Mouse (Mus musculus) neural tube, embryonic 11.5 days (tissue): ENCODE measurements at regions not wholly inside any gene's neighbourhood (a gene's known extent, or its start where the extent isn't known, plus 50 kb on each side); places are given as distances from the start of the nearest gene placed in this dataset.

ENCODE experiments used
- ATAC-seq: fragments of 200-750 bp; cut with Nextera tagmentation; 2 replicates; pipeline ENCODE4 v1.8.0; 2017; ENCODE audit warnings: moderate number of reproducible peaks, mild to moderate bottlenecking, moderate TSS enrichment, moderate library complexity; ENCODE audit not compliant: insufficient read depth, low FRiP score, low TSS enrichment
- DNase-seq: peaks from one replicate; pipeline ENCODE4 v3.0.0-alpha.2; 2015; ENCODE audit warnings: low spot score
- H3K27ac ChIP-seq: fragments of 300-500 bp; sonication (generic); 2 replicates; pipeline ENCODE4 v1.5.1; 2014; ENCODE audit warnings: low read depth, mild to moderate bottlenecking, low read length
- H3K27me3 ChIP-seq: fragments of 300-500 bp; sonication (generic); 2 replicates; pipeline ENCODE4 v1.6.1; 2014; ENCODE audit warnings: mild to moderate bottlenecking, low read length, mixed read lengths; ENCODE audit not compliant: control insufficient read depth, insufficient read depth
- H3K36me3 ChIP-seq: fragments of 300-500 bp; sonication (generic); 2 replicates; pipeline ENCODE4 v1.6.1; 2014; ENCODE audit warnings: mild to moderate bottlenecking, low read length, moderate library complexity, mixed read lengths; ENCODE audit not compliant: control insufficient read depth, insufficient read depth
- H3K4me1 ChIP-seq: fragments of 300-500 bp; sonication (generic); 2 replicates; pipeline ENCODE4 v1.6.1; 2014; ENCODE audit warnings: low read length, mixed read lengths; ENCODE audit not compliant: control insufficient read depth, insufficient read depth
- H3K4me2 ChIP-seq: fragments of 300-500 bp; sonication (generic); 2 replicates; pipeline ENCODE4 v1.6.1; 2014; ENCODE audit warnings: low read depth, mild to moderate bottlenecking, moderate library complexity
- H3K4me3 ChIP-seq: fragments of 300-500 bp; sonication (generic); 2 replicates; pipeline ENCODE4 v1.5.1; 2014; ENCODE audit warnings: low read depth, low read length
- H3K9ac ChIP-seq: fragments of 300-500 bp; sonication (generic); 2 replicates; pipeline ENCODE4 v1.6.1; 2014; ENCODE audit warnings: mild to moderate bottlenecking, low read length
- H3K9me3 ChIP-seq: fragments of 300-500 bp; sonication (generic); 2 replicates; pipeline ENCODE4 v1.6.1; 2016; ENCODE audit warnings: low read length; ENCODE audit not compliant: control insufficient read depth
- WGBS: fragments of 180-500 bp; shearing (Covaris S2); extraction: QIAGEN DNeasy Blood & Tissue Kit; methylation state at CpG from one replicate; pipeline ENCODE4 v1.1.7; 2014; 5-methylcytosine and 5-hydroxymethylcytosine counted together

DNA sequence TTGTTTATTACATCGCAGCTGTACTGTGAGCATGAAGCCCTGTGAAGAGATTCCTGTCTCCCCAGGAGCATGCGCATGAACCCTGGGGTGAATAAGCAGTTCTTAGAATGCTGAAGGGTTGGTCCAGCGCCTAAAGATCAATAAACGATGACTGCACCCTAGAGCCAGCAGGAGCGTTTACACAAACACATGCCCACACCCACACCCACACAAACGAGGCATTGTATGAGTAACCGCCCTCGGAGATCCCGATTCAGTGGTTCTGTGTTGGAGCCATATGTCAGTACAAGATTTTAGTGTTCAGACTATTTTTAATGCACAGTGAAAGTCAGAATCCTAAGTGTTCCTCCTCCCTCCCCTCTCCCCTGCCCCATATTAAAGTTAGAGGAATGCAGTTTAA, 57.3 kb downstream of the Edn1 start:
- Histone ChIP-seq H3K4me2 (no peak overlapping the region), H3K4me1 (no peaks in the 10 kb centered on the region), H3K27ac (no peak overlapping the region), H3K27me3 (no peaks in the 10 kb centered on the region), H3K9me3 (no peaks in the 10 kb centered on the region), H3K9ac (no peak overlapping the region), H3K36me3 (no peaks in the 10 kb centered on the region), H3K4me3 (no peak overlapping the region)
- 81% methylated on average over 9 of the region's 9 CpGs for WGBS
- ATAC-seq = no peak
- no peak for DNase-seq

DNA sequence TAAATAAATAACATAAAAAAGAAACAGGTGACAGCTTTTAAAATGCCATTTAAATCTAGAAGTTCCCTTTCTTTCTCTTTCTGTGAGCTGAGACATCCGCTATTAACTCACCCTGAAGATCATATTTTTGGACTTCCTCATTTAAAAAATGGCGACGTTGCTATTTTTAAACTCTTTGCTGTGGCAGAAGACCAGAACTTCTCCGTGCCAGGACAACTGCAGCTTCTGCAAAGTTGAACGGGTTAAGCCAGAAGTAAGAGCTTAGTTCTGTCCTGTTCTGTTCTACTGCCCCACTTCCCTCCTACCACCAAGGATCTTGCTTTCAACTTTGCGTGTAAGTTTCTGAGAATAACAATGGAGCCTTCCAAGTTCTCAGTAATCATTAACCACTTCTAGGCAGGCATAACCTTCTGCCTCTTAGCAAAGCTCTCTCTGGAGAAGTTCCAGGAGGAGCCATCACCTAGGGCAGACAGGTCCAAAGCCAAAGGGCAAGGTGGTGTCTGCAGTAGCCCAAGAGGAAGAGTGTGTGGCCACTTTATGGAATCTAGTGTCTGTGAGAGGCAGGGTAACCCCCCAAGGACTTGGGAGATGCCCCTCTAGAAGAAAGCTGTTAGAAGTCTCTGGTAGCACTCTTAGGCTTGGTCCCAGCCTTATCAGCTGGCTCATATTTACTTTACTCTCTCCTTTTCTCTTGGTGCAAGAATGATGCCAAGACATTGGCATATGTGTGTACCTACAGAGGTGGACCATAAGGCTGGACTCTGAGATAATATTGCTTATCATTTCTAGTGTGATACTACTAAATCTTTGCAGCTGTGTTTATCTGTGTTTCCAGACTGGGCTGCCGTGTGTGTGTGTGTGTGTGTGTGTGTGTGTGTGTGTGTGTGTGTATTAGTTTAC, 66.6 kb downstream of the Edn1 start:
- WGBS = 79% methylated on average over 7 of the region's 7 CpGs
- Histone ChIP-seq H3K4me1 (no peaks in the 10 kb centered on the region), H3K27me3 (no peaks in the 10 kb centered on the region), H3K9ac (no peak overlapping the region), H3K9me3 (no peaks in the 10 kb centered on the region), H3K4me3 (no peak overlapping the region), H3K4me2 (no peak overlapping the region), H3K36me3 (no peaks in the 10 kb centered on the region), H3K27ac (no peak overlapping the region)
- DNase-seq (no peak), ATAC-seq (no peak)

DNA sequence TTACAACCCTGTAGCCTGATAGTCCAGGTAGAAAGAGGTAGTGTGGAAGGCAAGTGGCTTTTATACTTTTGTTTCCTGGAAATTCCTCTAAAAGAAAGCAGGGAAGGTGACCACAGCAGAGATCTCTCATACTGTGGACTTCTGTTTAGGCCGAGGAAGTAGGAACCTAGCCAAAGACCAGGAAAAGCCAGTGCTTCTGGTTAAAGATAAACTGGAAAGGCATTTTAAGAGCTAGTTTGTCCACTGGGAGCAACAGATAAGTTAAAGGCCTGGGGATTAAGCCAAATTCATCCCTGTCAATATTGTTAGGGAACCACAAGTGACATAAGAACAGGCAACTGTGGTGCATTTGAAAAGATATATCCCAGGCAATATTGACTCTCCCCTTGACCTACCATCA, 68.5 kb downstream of the Edn1 start:
- Histone ChIP-seq H3K4me1 (no peaks in the 10 kb centered on the region), H3K36me3 (no peaks in the 10 kb centered on the region), H3K4me2 (no peak overlapping the region), H3K27me3 (no peaks in the 10 kb centered on the region), H3K9me3 (no peaks in the 10 kb centered on the region), H3K4me3 (no peak overlapping the region), H3K27ac (no peak overlapping the region), H3K9ac (no peak overlapping the region)
- no peak for DNase-seq
- ATAC-seq = no peak
- 84% methylated on average over 1 of the region's 1 CpGs for WGBS

DNA sequence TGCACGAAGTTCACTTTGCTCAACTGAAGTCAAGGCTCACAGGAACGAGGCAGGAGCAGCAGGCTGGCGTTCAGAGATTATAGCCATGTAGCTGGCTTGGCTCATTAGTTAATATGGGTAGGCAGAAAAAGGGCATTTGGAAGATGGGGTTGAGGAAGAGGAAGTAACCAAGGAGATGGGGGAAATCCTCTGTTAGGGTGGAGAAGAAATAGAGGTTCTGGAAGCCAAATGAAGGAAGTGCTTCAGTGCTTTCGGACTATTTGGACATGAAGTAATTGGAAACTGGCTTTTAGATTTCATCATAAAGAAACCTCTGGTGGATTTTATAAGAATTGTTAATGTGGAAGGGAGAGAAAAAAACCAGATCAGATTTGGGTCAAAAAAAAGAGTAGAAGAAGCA, 70.9 kb downstream of the Edn1 start:
- no peak overlapping the region for H3K4me2 ChIP-seq
- no peaks in the 10 kb centered on the region for H3K4me1 ChIP-seq
- H3K27me3 ChIP-seq = no peaks in the 10 kb centered on the region
- WGBS = 88% methylated on average over 4 of the region's 4 CpGs
- ATAC-seq (no peak), DNase-seq (no peak)
- H3K9ac ChIP-seq = no peak overlapping the region
- no peaks in the 10 kb centered on the region for H3K36me3 ChIP-seq
- no peak overlapping the region for H3K4me3 ChIP-seq
- H3K27ac ChIP-seq = no peak overlapping the region
- no peaks in the 10 kb centered on the region for H3K9me3 ChIP-seq

DNA sequence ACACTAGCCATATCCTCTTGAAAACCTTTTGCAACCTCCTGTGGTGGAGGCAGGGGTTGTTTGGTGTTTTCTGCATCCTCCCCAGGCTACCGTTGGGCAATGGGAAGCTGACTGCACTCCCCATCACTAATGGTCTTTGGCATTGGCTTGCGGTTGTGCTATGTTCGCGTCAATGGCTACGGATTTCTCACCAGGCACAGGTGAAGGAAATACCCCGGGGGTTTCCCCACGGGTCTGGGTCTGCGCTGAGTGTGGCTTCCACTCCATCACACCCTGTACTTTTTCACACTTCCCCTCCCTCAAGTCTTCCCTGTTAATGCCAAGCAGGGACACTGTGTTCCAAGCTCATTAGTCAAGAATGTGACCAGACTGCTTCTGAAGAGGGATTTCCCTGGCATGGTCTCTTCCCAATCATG, 72.9 kb downstream of the Edn1 start:
- Histone ChIP-seq H3K9me3 (no peaks in the 10 kb centered on the region), H3K4me2 (no peak overlapping the region), H3K27me3 (no peaks in the 10 kb centered on the region), H3K9ac (no peak overlapping the region), H3K4me3 (no peak overlapping the region), H3K4me1 (no peaks in the 10 kb centered on the region), H3K36me3 (no peaks in the 10 kb centered on the region), H3K27ac (no peak overlapping the region)
- DNase-seq (no peak), ATAC-seq (no peak)
- 88% methylated on average over 8 of the region's 8 CpGs for WGBS

- WGBS = 80% methylated on average over 6 of the region's 6 CpGs
- no peaks in the 10 kb centered on the region for H3K27me3 ChIP-seq
- no peak overlapping the region for H3K4me3 ChIP-seq
- no peak overlapping the region for H3K9ac ChIP-seq
- no peaks in the 10 kb centered on the region for H3K9me3 ChIP-seq
- no peaks in the 10 kb centered on the region for H3K4me1 ChIP-seq
- no peak overlapping the region for H3K27ac ChIP-seq
- DNase-seq = no peak
- H3K4me2 ChIP-seq = no peak overlapping the region
- H3K36me3 ChIP-seq = no peaks in the 10 kb centered on the region
- ATAC-seq = no peak
These were observed 78.4 kb downstream of the Edn1 start for GRCm38 (mm10) chr13:42379675-42380074.

GRCm38 (mm10) chr13:42383099-42383498, 81.8 kb downstream of the Edn1 start:
- Histone ChIP-seq H3K36me3 (no peaks in the 10 kb centered on the region), H3K4me1 (no peaks in the 10 kb centered on the region), H3K4me3 (no peak overlapping the region), H3K27me3 (no peaks in the 10 kb centered on the region), H3K9me3 (no peaks in the 10 kb centered on the region), H3K4me2 (no peak overlapping the region), H3K27ac (no peak overlapping the region), H3K9ac (no peak overlapping the region)
- DNase-seq (no peak), ATAC-seq (no peak)
- 85% methylated on average over 4 of the region's 4 CpGs for whole genome bisulfite sequencing

- 89% methylated on average over 1 of the region's 1 CpGs for WGBS
- ATAC-seq (no peak), DNase-seq (no peak)
These were observed 89.1 kb downstream of the Edn1 start for GRCm38 (mm10) chr13:42390389-42390788.

DNA sequence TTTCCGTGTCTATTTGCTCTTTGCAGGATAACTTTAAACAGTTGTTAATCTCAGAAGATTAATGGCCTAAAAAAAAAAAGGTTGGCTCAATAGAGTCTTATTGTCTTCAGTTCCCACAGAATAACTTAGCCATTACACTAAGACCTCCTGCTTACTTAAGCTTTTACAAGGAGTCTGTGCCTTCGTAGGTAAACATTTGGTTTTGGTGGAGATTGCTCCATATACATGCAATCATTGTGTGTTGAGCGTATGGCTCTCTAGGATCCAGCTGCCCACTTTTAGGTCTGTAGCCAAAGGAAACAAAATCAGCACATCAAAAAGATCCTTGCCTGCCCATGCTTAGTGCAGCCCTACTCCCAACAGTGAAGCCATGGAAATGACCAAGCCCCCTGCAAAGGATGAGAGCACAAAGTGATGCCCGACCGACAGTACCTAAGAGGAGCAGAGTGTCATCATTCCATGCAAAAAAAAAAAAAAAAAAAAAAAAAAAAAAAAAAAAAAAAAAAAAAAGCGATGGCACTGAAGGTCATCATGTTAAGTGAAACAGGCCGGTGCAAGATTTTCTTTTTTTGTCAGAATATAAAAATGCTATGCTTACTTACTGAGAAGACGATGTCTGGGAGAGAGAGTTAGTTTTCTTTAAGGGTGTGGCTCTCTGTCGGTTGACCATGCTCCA, 90.2 kb downstream of the Edn1 start:
- no peak for DNase-seq
- Histone ChIP-seq H3K9ac (no peak overlapping the region), H3K4me3 (no peak overlapping the region), H3K4me2 (no peak overlapping the region), H3K27me3 (no peaks in the 10 kb centered on the region), H3K36me3 (no peaks in the 10 kb centered on the region), H3K4me1 (no peaks in the 10 kb centered on the region), H3K9me3 (no peaks in the 10 kb centered on the region), H3K27ac (no peak overlapping the region)
- ATAC-seq = no peak
- WGBS = 78% methylated on average over 9 of the region's 9 CpGs

More at GRCm38 (mm10) chr13:42390389-42390788, 89.1 kb downstream of the Edn1 start:
- no peaks in the 10 kb centered on the region for H3K27me3 ChIP-seq
- no peak overlapping the region for H3K27ac ChIP-seq
- H3K9me3 ChIP-seq = no peaks in the 10 kb centered on the region
- no peak overlapping the region for H3K4me2 ChIP-seq
- no peak overlapping the region for H3K4me3 ChIP-seq
- H3K9ac ChIP-seq = no peak overlapping the region
- no peaks in the 10 kb centered on the region for H3K4me1 ChIP-seq
- H3K36me3 ChIP-seq = no peaks in the 10 kb centered on the region
